Mouse (Mus musculus) G1E (cell line): ENCODE measurements around the gene Ssbp3. TPM values are rescaled to one million over a fixed set of nuclear protein-coding genes. Genes with fewer than 3 reads are reported as not detected.

Experiments used
- ATAC-seq: 2 replicates; pipeline ENCODE4 v1.8.0; 2016; ENCODE audit warnings: mild to moderate bottlenecking; ENCODE audit not compliant: insufficient number of reproducible peaks, poor library complexity, low FRiP score, severe bottlenecking; ENCODE audit errors: extremely low read depth
- DNase-seq: peaks from one replicate; pipeline ENCODE4 v3.0.0; 2012; ENCODE audit warnings: low spot score
- H3K27me3 ChIP-seq: 2 replicates; pipeline ENCODE4 v1.6.1; 2012; ENCODE audit warnings: mild to moderate bottlenecking, low read length, inconsistent platforms; ENCODE audit not compliant: insufficient read depth
- H3K36me3 ChIP-seq: replicated peaks from 2 replicates; pipeline ENCODE3; 2012; ENCODE audit warnings: mild to moderate bottlenecking, inconsistent platforms
- H3K4me1 ChIP-seq: 2 replicates; pipeline ENCODE4 v1.6.1; 2012; ENCODE audit warnings: low read depth, low read length, inconsistent platforms, mixed read lengths; ENCODE audit not compliant: insufficient read depth
- H3K4me3 ChIP-seq: 2 replicates; pipeline ENCODE4 v1.5.1; 2012; ENCODE audit warnings: low read depth, mild to moderate bottlenecking, inconsistent platforms, low read length, moderate library complexity, mixed read lengths
- H3K9me3 ChIP-seq: replicated peaks from 2 replicates; pipeline ENCODE4 v1.6.1; 2012; ENCODE audit warnings: inconsistent platforms
- CTCF ChIP-seq: IDR thresholded peaks from 2 replicates; pipeline ENCODE4 v1.5.1; 2012; ENCODE audit warnings: low read depth, low read length, inconsistent platforms, mixed read lengths
- GATA1 ChIP-seq: IDR thresholded peaks from 2 replicates; pipeline ENCODE4 v1.6.1; 2012; ENCODE audit warnings: borderline replicate concordance, low read length, inconsistent platforms, mixed read lengths
- GATA2 ChIP-seq: IDR thresholded peaks from 2 replicates; pipeline ENCODE4 v1.6.1; 2012; ENCODE audit warnings: low read depth, low read length, inconsistent platforms, borderline replicate concordance
- POLR2AphosphoS5 ChIP-seq: IDR thresholded peaks from 2 replicates; pipeline ENCODE4 v1.6.1; 2012; ENCODE audit warnings: low read depth, low read length, inconsistent platforms; ENCODE audit not compliant: insufficient replicate concordance
- TAL1 ChIP-seq: conservative IDR thresholded peaks from 2 replicates; pipeline ENCODE4 v1.6.1; 2012; ENCODE audit warnings: low read depth, low read length, inconsistent platforms, mixed read lengths
- polyA plus RNA-seq: library from polyadenylated mRNA; stranded (reverse); fragments of >175 nt; gene quantifications from 2 replicates; pipeline ENCODE4 v1.2.3, GENCODE M21; 2012
- total RNA-seq, 2 experiments: library from RNA; stranded (forward) in 1 of 2; stranded (reverse) in 1 of 2; fragments of 200-1000 nt in 1 of 2; fragments of >200 nt in 1 of 2; fragmentation: Nextera tagmentation in 1 of 2; gene quantifications; 2 replicates each; pipeline ENCODE4 v1.2.3; 2014 to 2017

The Ssbp3 gene
- total and polyA plus RNA-seq, 3 experiments = 46.6 to 685 (median 232) TPM

DNA sequence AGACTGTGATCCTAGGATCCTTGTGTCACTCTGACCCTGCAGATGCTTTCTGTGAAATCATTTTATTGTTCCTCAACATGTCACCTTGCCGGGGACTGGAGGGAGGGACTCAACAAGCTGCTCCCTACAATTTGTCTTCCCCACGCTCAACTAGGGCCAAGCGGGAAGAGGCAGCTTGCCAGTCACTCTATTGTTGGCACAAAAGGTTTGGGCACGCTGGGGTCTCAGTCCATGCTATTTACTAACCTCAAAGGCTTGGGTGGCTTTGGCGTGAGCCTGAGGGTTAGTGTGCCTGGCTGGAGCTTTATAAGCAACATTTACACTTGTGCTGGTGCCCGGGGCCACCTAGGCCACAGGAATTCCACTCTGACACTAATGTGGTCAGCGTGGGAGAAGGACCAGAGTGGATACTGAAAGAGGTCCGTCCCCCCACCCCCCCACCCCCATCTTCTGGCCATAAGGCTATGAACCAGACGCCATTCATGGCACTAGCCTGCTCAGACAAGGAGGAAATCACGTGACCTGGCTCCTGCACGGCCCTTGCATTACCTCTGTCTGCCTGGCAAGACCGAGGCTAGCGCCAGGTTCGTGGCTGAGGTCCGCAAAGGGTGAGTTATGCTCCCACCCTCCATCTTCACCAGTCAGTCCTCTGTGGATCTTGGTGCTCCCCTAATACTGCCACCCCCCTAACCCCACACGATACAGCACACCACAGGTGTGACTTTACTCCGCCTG is 188.5 kb downstream of the Ssbp3 start:
- DNase-seq (no peak), ATAC-seq (no peak)
- TF ChIP-seq GATA2 = no peak
- no peak for TF ChIP-seq TAL1
- no peak for TF ChIP-seq POLR2AphosphoS5
- TF ChIP-seq GATA1 = no peak
- TF ChIP-seq CTCF = no peak
- Histone ChIP-seq H3K36me3 (no peaks in the 10 kb centered on the region), H3K4me1 (no peaks in the 10 kb centered on the region), H3K4me3 (no peak overlapping the region), H3K9me3 (no peaks in the 10 kb centered on the region), H3K27me3 (peaks cover 49% of the 10 kb centered on the region)

Other genes starting within 250 kb of the Ssbp3 start
- gene Ttc4, start 231.8 kb upstream of the Ssbp3 start, total RNA-seq (2014; fragmentation: Nextera tagmentation) = 73.6 and 90.8 TPM in 2 replicates
- gene Ttc4, start 231.8 kb upstream of the Ssbp3 start, total RNA-seq (2017) = 58.7 and 59.5 TPM in 2 replicates
- gene Ttc4, start 231.8 kb upstream of the Ssbp3 start, polyA plus RNA-seq = 5.6 and 16.6 TPM in 2 replicates
- gene Mroh7, start 179.8 kb upstream of the Ssbp3 start, total RNA-seq (2014; fragmentation: Nextera tagmentation) = not detected in 2 replicates
- 0.06 and 0.11 TPM in 2 replicates for gene Mroh7, start 179.8 kb upstream of the Ssbp3 start, total RNA-seq (2017)
- gene Mroh7, start 179.8 kb upstream of the Ssbp3 start, polyA plus RNA-seq = not detected in 2 replicates
- not detected in 2 replicates for gene Fam151a, start 176.8 kb upstream of the Ssbp3 start, total RNA-seq (2014; fragmentation: Nextera tagmentation)
- not detected in 2 replicates for gene Fam151a, start 176.8 kb upstream of the Ssbp3 start, total RNA-seq (2017)
- gene Fam151a, start 176.8 kb upstream of the Ssbp3 start, polyA plus RNA-seq = not detected in 2 replicates
- not detected in 2 replicates for gene Acot11, start 105.7 kb upstream of the Ssbp3 start, total RNA-seq (2014; fragmentation: Nextera tagmentation)
- gene Acot11, start 105.7 kb upstream of the Ssbp3 start, total RNA-seq (2017) = 0.11 and 0.52 TPM in 2 replicates
- 0.02 and 0.03 TPM in 2 replicates for gene Acot11, start 105.7 kb upstream of the Ssbp3 start, polyA plus RNA-seq
- gene Mrpl37, start 156.2 kb downstream of the Ssbp3 start, total RNA-seq (2014; fragmentation: Nextera tagmentation) = 95.0 and 125 TPM in 2 replicates
- gene Mrpl37, start 156.2 kb downstream of the Ssbp3 start, total RNA-seq (2017) = 50.0 and 50.4 TPM in 2 replicates
- 41.0 and 51.9 TPM in 2 replicates for gene Mrpl37, start 156.2 kb downstream of the Ssbp3 start, polyA plus RNA-seq
- 4.3 and 5.3 TPM in 2 replicates for gene Cyb5rl, start 156.3 kb downstream of the Ssbp3 start, total RNA-seq (2014; fragmentation: Nextera tagmentation)
- 4.2 and 5.2 TPM in 2 replicates for gene Cyb5rl, start 156.3 kb downstream of the Ssbp3 start, total RNA-seq (2017)
- gene Cyb5rl, start 156.3 kb downstream of the Ssbp3 start, polyA plus RNA-seq = 3.8 and 4.3 TPM in 2 replicates
- gene Cdcp2, start 186.2 kb downstream of the Ssbp3 start, total RNA-seq (2014; fragmentation: Nextera tagmentation) = not detected in 2 replicates
- 0.06 and 0.11 TPM in 2 replicates for gene Cdcp2, start 186.2 kb downstream of the Ssbp3 start, total RNA-seq (2017)
- not detected in 2 replicates for gene Cdcp2, start 186.2 kb downstream of the Ssbp3 start, polyA plus RNA-seq